Mouse (Mus musculus) gastrocnemius, postnatal 4 days (tissue): ENCODE data around the gene Gprin1. TPM values are rescaled to one million over a fixed set of nuclear protein-coding genes. Genes with fewer than 3 reads are reported as not detected.

Experiments used
- total RNA-seq, 2 experiments: library from RNA; stranded (reverse); gene quantifications; 2 replicates each; pipeline ENCODE4 v1.2.3; 2021

The Gprin1 gene
- total RNA-seq, 2 experiments from 2014 or later, result 0.76 to 0.78 TPM

Other genes with a start within 250 kb of the Gprin1 start
- 1 to 10 TPM; 8.0 to 8.2 TPM for gene Simc1, start 246.1 kb downstream of the Gprin1 start, total RNA-seq
- gene 4833439L19Rik, start 184.4 kb downstream of the Gprin1 start, total RNA-seq, result 10 to 100 TPM; 87.7 to 93.8 TPM
- gene Arl10, start 174.9 kb downstream of the Gprin1 start, total RNA-seq, result 1 to 10 TPM; 9.8 TPM
- 10 to 100 TPM; 25.6 to 30.0 TPM for gene Nop16, start 159.8 kb downstream of the Gprin1 start, total RNA-seq
- gene Higd2a, start 159.7 kb downstream of the Gprin1 start, total RNA-seq, result 100 to 1,000 TPM in 1 of 2 experiments, 10 to 100 TPM in 1; 96.9 to 105 TPM
- gene Cltb, start 138.5 kb downstream of the Gprin1 start, total RNA-seq, result 10 to 100 TPM; 69.2 to 72.3 TPM
- 10 to 100 TPM; 34.9 to 41.0 TPM for gene Faf2, start 128.1 kb downstream of the Gprin1 start, total RNA-seq
- 10 to 100 TPM; 50.3 to 51.0 TPM for gene Rnf44, start 56.0 kb downstream of the Gprin1 start, total RNA-seq
- under 1 TPM; 0.07 to 0.08 TPM for gene Cdhr2, start 48.4 kb downstream of the Gprin1 start, total RNA-seq
- gene Sncb, start 16.7 kb upstream of the Gprin1 start, total RNA-seq, result under 1 TPM in 1 of 2 experiments, not detected in 1; 0.20 TPM
- not detected for gene Eif4e1b, start 34.1 kb upstream of the Gprin1 start, total RNA-seq
- gene Tspan17, start 39.5 kb upstream of the Gprin1 start, total RNA-seq, result 10 to 100 TPM; 27.8 to 28.0 TPM
- gene Unc5a, start 199.5 kb upstream of the Gprin1 start, total RNA-seq, result 1 to 10 TPM; 5.0 to 6.0 TPM